Mouse (Mus musculus) NIH3T3 (cell line): ENCODE data around the gene Prr5l.

Experiments
- DNase-seq: peaks from one replicate; pipeline ENCODE4 v3.0.0-alpha.2; 2012; ENCODE audit warnings: low read depth

Prr5l gene

DNA sequence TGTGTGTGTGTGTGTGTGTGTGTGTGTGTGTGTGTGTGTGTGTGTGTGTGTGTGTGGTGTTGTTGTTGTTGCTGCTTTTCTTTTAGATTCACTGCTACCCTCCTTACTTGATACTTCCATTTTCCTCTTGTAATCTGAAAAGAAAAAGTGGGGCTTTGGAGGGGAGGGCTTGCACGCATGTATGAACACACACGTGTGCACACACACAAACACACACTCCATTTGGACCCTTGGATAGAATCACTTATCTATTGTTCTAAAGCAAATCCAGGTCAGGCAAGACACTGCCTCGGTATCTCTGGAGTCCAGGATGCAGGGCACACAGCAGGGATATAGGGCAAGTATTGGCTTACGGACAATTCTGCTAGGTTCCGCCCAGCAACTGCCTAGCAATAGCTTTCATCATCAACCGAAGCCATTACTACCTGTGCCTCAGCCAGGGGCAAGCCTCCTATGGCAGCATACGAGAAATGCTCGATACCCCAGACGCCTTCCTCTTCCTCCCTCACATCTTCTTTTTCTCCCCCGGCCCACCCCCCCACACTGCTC, 159.4 kb downstream of the Prr5l start:
- DNase-seq, result no peak

DNA sequence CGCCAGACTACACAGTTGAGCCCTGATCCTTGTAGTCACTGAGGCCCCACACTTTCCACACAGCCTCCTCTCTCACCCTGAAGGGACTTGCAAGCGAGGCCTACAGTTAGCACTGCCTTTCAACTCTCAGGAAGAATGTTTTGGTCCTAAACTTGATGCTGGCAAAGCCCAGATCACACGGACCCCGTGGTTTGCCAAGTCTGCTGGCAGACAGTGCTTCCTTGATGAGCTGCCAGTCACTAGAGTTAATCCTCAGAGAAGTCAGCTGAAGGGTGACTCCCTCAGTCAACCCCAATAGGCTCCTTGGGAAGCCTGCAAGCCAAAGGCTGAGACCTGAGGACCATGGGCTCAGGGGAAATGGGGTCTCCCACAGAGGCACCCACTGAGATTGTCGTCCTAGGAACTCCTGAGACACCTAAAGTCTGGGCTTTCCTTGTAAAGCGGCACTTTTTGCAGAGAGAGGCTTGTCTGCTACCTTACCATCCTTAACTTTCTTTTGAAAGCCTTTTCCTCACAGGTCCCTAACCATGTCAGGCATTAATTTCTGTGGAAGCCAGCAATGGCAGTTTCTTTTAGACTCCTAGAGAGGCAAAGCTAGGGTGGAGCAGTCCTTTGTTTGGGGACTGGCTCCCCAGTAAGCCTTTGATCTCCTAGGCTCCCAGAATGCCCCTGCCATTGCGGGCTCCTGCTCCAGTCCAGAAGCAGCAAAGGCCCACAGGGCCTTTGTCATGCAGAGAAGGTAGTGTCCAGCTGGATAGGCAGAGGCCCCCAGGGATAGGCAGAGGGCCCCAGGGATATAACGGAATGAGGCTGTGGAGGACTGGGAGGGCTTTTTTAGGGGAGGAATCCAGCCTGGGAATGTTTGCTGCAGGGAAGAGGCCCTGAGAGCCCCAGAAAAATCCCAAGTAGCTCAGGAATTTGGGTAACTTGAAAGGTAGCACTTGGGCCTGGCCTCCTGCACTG, 160.2 kb downstream of the Prr5l start:
- DNase-seq, result peak; percentile 78

DNA sequence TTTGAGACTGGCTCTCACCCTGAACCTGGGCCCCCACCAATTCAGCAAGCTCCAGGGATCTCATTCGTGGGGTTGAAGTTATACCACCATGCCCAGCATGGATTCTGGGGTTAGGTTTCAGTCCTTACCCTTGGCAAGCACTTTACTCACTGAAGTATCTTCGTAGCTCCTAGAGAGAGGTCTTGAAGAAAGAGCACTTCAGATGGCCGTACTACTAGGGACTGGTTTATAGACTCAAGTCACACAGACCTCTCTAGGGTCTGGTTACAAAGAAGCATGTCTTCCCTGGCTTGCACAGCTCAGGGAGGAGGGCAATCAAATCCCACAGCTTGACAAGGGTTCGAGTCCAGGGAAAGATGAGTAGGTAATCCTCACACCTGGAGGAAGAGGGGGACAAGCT, 161.0 kb downstream of the Prr5l start:
- no peak for DNase-seq

DNA sequence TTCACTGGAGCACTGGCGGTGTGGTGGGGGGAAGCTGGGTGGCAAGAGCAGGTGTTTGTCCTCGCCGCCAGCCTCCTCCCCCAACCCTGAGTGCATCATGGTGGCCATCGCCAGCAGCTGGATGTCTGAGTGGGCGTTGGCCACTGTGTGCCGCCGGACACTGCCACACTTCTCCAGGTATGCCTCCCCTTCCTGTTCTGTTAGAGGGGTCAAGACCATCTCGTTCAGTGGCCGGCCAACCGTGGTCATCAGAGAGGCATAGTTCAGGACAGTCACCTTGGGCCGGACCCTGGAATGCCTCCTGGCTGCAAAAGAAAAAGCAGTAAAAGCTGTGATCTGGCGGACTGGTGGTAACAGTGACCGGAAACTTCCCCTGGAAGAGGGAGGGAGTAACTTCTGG, 165.7 kb downstream of the Prr5l start:
- DNase-seq, result no peak

DNA sequence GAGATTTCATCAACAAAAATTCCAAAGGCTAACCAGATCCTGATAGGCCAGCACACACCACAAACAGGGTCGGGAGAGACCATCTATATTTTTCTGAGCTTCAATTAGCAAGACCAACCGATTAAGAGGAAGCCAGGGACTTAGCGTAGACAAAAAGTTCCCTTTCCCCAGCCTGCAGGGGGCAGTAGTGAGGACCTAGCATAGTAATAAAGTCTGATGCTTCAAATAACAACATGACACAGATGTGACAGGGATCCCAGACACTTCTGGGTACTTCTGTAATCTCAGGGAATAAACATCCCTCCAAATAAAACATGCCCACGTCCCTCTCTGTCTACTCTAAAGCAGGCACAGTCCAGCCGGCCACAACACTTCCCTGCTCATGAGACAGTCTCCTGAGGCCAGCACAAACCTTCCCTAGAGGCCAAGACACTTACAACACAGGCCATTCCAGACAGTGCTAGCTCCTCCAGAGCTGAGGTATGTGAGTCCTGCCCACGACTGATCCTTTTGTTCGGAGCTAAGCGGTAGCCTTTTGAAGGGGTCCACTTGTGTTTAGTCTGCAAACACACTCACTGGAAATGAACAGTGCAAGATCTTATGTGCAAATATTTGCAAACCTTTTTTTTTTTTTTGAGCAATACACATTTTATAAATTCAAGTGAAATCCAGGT, 167.0 kb downstream of the Prr5l start:
- DNase-seq, result peak; percentile 43

DNA sequence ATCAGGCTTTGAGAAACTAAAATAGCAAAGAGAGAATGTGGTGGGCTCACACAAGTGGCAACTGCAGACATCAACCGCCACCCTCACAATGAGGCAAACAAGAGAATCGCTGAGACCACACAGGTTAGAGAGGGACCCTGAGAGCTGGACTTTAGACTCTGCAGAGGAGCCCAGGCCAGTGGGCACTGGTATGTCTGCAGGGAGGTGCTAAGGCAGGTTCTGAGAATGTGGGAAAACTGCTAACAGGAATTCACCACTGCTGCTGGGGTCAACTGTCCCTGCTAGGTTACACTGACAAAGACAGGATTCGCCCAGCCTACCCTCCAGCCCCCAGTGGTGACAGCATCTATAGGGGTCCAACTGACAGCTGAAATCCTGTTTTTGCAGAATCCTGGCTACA, 171.2 kb downstream of the Prr5l start:
- DNase-seq, result no peak

DNA sequence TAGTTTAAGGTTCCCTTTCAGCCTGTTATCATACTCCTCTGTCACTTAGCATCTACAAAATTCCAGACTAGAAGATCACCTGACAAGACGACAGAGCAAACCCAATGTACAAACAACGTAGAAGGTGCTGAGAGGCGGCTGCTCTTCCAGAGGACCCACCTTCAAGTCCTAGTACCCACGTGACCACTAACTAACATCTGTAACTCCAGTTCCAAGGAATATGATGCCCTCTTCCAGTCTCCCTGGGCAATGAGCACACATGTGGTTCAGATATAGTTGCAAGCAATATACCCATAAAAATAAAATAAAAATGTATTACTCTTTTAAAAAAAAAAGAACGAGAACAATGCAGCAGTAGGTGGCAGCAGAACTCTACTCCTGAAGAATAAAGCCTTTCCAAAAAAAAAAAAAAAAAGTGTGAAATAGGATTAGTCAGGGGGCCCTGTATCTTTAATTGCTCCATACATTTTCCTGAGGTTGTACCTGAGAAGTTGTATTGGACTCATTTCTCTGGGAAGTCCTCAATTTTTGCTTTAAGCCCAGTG, 176.8 kb downstream of the Prr5l start:
- DNase-seq, result peak; percentile 60

DNA sequence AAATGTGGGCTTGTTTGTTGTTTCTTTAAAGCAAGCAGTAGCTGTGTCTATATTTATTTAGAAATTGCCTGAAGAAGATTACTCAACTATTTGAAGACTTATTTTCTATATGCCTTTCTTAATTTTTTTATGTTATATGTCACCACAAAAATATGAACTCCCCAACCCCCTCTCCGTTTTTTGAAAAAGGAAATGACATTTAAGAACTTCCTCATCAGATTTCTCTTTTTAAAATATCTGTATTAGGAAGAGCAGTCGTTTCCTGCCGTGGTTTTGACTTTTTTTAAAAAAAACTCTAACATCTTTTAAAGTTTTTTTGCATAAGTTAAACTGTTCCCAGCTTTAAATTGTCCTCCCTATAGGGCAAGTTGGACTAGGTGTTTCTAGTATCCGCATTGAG, 183.5 kb downstream of the Prr5l start:
- DNase-seq, result no peak

DNA sequence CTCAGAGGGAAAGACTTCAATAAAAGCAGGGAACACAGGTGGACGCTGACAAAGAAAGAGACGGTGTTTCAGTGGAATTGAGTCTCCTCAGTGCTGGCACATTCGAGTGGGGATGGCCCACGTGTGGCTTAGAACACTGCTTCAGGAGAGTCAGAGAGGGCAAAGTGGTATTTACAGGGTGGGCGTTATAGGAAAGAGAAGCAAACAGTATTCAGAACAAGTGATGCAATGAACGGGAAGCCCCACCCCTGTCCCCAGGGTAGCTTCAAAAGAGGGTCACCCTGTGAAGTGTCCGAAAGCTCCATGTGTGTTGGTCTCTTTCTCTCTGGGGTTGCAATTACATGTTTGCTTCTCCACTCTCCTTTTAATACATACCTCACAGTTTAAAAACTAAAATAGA, 187.2 kb downstream of the Prr5l start:
- DNase-seq, result no peak

DNA sequence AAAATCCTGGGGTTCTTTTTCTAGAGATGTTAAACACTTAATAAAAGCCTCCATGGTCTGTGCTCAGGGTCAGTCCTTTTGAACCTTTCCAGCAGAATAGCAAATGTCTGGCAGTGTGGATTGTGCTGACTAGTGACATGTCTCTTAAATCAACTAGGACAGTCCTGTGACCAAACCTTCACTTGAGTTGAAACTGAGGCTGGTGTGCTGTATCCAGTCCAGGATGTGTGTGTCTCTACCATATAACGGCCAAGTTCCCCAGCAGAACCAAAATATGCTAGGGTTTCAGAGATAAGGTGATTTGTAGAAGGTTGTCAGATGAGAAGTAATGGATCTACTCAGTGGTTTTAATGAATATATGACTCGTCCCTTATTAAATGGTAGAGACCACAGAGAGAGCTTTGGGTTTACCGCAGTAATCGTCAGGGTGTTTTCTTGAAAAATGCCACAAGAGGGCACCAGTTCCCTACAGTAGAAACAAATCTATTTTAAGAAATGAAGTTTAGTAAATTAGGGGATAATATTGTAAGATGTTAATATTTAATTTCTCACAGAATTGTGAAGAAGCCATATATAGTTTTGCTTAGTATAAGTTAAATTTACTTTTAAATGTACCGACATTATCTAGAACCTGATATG, 189.1 kb downstream of the Prr5l start:
- peak; percentile 66 for DNase-seq

DNA sequence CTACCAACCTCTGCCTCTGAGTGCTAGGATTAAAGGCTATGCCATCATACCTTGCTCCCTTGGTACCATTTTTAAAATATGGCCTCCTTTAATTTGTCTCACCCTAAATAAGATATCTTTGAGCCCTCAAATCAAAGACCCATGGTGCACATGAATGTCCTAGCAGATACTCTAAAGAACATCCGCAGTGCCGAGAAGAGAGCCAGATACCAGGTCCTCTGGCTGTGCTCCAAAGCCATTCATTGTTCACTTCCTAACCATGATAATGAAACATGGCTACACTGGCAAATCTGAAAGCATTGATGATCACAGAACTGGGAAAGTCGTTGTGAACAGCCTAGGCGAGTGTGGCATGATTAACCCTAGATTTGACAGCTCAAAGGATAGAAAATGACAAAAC, 189.8 kb downstream of the Prr5l start:
- no peak for DNase-seq

DNA sequence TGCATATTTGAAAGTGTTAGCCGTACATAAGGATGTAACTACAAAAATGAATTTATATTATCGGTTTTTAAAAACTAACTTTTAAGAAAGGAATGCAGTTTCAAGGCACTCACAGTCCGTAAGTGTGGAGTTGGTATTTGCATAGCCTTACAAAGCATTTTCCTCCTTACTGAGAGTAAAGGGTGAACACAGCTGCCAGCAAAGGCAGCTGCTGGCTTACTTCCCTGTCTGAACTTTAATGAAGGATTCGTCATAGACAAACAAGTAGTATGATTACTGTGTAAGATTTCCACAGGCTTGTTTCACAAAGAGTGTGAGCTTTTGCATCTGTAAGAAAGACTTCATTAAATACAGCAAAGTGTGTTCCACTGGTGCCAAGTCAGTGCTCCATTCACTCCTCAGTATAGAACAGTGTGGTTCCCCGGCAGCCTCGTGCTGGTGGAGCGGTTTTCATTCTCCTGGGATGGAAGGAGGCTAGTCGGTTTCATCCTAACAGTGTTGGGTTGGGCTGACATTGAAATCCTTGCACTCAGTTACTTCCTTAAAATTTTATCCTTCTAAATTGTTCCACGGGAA, 192.5 kb downstream of the Prr5l start:
- no peak for DNase-seq

DNA sequence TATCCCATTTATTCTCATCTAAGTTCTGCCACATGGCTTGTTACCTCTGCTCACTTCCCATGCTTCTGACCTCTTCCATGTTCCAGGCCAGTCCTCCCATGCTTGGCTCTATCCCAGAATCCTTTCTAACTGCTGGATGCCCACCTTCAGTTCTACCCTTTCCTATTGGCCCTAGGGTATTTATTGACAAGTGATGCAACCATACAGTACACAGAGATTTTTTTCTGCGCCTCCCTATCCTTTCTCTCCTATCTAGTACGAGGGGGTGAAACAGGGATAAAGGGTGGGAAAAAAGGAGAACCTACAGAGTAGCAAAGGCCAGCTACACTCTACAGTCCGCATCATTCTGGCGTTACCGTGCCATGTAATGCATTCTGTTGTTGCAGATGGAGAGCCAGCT, 194.8 kb downstream of the Prr5l start:
- DNase-seq, result no peak

DNA sequence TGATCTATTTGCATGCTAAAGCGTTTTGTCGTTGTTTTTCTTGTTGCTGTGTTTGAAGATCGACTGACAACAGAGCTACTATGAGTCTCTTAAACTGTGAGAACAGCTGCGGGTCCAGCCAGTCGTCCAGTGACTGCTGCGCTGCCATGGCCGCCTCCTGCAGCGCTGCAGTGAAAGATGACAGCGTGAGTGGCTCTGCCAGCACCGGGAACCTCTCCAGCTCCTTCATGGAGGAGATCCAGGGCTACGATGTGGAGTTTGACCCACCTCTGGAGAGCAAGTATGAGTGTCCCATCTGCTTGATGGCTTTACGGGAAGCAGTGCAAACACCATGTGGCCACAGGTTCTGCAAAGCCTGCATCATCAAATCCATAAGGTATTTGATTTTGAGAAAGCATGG, 198.4 kb downstream of the Prr5l start:
- no peak for DNase-seq

DNA sequence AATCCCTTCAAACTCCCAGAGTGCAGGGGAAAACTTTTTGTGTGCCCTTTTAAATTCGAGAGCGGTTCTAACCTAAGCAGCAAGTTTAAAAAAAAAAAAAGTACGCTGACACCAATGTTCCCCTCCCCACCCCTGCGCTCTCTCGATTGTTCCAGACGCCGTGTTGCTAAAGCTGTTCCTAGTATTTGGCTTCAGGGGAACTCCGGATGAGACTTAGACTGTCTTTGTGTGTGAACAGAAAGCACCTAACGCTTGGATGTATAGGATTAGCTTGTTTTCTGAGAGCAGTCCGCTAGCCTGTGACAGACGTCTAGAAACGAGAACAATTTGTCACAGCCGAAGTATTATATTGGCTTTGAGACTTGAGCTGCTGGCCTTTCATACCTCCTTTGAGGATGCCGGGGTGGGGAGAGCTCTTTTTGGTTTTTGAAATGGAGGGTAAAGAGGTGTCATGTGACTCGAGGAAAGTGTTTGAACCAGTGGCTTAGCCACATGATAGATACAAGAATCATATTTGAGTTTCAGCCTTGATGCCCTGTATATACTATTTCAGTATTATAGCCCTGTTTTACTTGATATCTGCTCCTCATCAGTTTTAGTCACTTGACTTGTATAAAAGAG, 203.6 kb downstream of the Prr5l start:
- DNase-seq, result peak; percentile 20

DNA sequence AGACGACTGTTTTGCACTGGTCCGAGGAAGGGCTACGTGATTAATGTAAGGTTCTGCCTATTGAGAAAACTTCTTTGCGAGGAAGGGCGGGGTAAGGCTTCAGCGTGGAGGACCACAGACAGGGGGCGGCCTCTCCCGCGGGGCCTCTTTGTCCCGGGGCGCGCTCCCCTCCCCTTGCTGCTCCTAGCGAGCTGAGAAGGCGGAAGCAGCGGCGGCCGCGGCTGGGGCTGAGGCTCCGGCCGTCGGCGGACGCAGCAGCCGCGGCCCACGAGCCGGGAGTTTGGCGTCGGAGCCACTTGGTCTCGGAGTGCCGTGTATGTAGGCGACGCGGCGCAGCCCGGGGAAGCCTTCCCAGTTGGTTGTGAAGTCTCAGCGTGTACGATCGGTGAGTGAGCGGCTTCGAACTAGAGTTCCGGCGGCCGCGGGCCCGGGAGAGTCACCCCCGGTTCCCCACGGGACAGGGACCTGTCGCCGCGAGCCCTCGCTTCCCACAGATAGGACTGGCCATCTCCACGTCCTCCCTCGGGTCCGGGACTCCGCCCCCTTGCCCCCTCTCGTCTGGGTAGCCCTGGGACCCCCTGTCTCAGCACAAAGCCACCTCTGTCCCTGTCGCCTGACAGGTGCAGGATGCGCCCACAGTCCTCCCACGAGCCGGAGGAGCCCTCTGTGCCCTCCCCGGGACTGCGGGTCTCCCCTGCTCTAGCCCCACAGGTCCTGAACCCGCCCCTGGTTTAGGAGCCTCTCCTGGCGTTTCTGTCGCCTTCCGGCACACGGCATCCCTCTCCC, 204.4 kb downstream of the Prr5l start, which contains the start of gene Traf6:
Gene Traf6, plus strand, starts transcription at position 194 of the 786 bp plus-strand sequence.
- peak; percentile 94 for DNase-seq

DNA sequence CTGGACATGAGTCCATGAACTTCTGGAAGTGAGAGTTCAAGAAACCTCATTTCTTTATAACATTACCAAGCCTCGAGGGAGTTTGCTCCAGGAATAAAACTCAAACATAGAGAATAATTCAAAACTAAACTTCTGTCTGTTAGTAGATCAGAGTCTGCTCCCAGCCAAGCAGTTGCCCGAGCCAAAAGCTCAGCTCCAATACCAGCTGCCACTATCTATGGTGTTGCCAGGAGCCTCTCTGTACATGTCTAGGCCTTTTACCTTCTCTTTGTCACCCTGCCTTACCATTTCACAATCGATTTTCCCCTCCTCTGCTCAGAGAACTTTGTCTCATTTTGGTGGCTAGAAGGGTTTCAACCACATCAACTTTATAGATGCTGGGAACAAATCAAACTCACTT, 209.3 kb downstream of the Prr5l start:
- no peak for DNase-seq

DNA sequence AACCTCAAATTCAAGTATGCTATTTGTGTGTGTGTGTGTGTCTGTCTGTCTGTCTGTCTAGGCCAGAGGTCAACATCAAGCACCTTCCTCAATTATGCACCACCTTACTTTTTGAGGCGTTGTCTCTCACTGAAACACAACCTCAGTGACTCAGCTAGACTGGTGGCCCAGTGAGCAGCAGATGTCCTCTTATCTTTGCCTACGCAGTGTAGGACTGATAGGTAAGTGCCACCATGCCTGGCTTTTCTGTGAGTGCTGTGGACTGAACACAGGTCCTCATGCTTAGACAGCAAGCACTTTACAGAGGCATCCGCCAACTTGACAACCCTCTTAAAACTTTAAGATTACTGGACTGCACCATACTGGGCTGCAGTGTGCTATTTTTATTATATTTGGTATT, 214.1 kb downstream of the Prr5l start:
- no peak for DNase-seq

DNA sequence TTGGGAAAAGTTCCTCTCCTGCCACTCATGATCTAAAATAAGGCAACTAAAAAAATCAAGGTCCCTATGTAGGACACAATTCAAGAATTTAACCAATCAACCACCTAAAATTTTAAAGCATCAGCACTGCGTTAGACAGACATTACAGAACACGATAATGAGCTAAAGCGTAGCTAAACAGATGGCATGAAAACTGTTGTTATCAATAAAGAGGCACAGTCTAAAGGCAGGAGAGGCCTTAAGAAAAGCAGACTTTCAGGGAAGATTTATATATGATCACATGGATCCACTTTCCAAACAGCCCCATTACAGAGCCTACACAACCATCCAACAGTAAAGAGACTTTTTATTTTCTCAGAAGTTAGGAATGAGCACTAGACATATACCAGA, 217.1 kb downstream of the Prr5l start:
- no peak for DNase-seq

DNA sequence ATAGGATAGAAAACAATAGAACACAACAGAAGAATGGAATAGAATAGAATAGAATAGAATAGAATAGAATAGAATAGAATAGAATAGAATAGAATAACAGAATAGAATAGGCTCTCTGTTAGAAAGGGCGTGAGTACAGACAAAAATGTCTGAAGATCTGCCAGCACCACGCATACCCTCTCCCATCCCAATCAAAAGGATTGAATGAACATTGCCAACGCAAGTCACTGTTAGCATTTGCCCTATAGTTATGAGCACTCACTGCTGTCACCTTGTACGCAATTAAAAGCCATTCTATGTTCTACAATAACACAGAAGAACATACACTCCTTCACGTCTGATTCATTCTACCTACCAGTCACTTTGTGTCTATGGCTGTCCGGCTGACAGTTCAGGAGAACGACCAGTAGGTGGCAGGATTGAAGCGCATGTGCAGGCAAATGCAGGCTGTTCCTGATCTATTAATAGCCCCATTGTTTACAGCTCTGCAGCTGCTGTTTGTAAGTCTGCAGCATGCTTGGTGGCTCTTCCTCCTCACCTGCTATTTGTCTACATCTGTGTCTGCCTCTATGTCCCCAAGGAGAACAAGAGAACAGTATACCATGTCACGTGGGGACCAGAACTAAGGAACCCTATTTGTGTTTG, 217.6 kb downstream of the Prr5l start:
- DNase-seq, result peak; percentile 85
